Mouse (Mus musculus): ENCODE results near the gene Acox1.

DNA sequence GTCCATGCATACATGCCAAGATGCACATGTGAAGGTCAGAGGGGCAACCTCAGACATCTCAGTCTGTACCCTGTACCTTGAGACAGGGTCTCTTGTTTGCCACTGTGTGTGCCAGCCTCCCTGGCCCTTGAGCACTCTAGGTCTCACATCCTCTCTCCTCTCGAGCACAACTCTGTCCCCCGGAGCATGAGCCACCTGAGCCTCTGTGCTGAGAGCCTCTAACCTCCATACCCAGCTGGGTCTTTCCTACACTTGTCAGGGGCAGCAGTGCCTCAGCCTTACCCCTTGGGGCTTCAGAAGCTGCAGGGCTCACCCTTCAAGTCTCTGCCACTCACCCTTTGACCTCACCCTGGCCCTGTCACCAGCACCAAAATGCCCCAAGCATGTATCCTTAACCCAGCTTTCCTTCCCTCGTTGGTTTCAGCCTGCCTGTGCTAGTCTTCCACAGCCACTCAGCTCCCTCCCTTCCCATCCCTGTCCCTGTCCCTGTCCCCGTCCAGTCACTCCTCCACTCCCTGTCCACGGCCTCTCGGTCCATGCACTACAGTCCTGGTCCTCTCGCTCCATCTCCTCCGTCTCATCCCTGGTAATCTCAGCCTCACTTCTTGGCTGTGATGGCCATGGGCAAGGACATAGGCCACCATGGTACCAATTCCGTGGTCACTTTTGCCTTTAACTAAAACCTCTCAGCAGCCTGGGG, 69.6 kb downstream of the Acox1 start:
- TF ChIP-seq CTCF (IDR thresholded peaks at IDR 0.05; ENCODE audit: low read depth) = no peak
- TF ChIP-seq EP300 (IDR thresholded peaks at IDR 0.05; ENCODE audit: low read depth) = no peak
